Mouse (Mus musculus) gastrocnemius, postnatal 25 days (tissue): ENCODE data around the gene Olfr50. TPM values are rescaled to one million over a fixed set of nuclear protein-coding genes. Genes with fewer than 3 reads are reported as not detected.

Source experiments
- DNase-seq: peaks from one replicate; pipeline ENCODE4 v3.0.0; 2022
- long read RNA-seq, 2 experiments: library from polyadenylated mRNA; stranded (forward); transcript quantifications; one replicate each; pipeline ENCODE4 v2.0.0; 2021
- total RNA-seq, 2 experiments: library from RNA; stranded (reverse); gene quantifications; 1 replicate in 1 of 2; 2 replicates in 1 of 2; pipeline ENCODE4 v1.2.3; 2021

Gene Olfr50
- not detected for total RNA-seq
- long read RNA-seq, experiment 1 = 0 reads
- long read RNA-seq, experiment 2 = 0 reads

DNA sequence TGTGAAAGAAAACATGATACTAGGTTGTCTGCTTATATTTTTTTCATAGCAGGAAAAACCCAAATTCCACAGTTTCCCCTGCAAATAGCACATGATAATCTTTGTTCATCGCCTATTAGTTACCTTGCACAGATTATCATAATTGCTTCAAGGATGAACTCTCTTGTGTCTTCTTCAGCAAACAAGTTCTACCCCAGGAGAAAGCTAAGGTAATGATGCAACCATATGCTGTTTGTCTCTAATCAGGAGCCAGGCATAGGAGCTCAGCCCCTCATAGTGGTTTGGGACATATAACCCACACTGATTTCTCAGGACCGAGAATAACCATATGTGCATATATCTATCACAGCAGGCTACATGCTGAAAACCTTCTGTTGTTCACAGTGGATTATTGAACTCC, at the start of gene Olfr50:
Gene Olfr50, plus strand, starts transcription at position 301 of the 400 bp plus-strand sequence.
- no peak for DNase-seq

DNA sequence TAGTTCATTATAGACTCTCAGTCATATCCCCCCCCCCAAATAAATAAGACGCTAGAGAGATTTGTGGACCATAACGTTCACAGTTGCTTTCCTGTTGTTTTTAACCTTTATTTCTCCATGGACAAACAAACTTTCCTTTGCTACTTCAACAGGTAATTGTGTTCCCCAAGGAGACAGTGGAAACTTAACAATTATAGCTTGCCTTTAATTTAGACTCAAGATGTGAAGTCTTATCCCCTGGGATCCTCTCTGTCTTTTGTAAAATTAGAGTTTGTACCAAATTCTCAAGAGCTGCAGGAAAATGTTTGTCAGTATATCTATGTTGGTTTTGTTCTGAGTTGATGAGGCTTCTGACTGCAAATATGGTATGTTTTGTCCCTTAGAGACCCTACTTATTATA, 6.4 kb upstream of the Olfr50 start, which contains the start of gene Olfr348:
Gene Olfr348, plus strand, starts transcription at position 301 of the 400 bp plus-strand sequence.
- DNase-seq = no peak

DNA sequence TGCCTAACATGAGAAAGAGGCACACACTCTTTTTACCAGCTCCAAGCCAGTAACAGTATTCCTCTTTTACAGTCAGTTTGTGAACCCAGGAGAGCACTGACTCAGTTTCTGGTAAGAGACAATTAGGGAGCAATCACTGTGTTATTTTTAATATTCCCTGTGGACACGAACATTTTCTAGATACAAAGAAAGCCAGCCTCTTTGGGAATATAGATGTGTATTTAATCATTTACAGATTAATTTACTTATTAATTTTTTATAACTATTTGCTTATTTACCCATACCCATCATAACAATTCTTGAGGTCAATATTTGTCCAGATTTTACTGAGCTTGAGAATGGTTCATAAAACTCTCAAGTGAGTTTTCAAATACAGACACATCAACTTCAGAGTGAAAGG, 26.6 kb downstream of the Olfr50 start, which contains the start of gene Olfr3:
Gene Olfr3, minus strand, starts transcription at position 101 of the 400 bp plus-strand sequence.
- no peak for DNase-seq

DNA sequence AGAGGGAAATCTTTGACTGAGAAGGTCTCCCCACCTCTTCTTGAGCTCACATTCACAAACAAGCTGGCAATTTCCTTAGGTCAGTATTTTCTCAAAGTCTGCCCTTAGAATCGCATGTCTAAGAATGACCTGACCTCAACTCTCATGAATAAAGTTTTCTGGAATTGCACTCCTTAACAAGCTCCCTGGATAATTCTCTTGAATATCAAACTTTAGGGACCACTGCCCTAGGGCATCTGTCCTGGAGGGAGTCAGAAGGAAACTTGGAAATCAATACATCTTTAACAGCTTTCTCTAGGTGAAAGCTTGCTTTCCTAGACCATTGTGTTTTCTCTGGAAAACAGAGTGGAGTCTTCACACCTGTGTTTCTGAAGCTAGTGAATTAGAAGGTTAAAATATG, 55.7 kb downstream of the Olfr50 start, which contains the start of gene Olfr350:
Gene Olfr350, plus strand, starts transcription at position 301 of the 400 bp plus-strand sequence.
- DNase-seq = no peak

Other genes starting within 250 kb of the Olfr50 start
- gene Olfr344, start 223.9 kb upstream of the Olfr50 start, total RNA-seq = not detected
- not detected for gene Olfr345, start 150.5 kb upstream of the Olfr50 start, total RNA-seq
- not detected for gene Olfr346, start 104.8 kb upstream of the Olfr50 start, total RNA-seq
- not detected for gene Olfr347, start 58.6 kb upstream of the Olfr50 start, total RNA-seq
- gene Olfr348, start 6.3 kb upstream of the Olfr50 start, total RNA-seq = not detected
- not detected for gene Olfr3, start 26.5 kb downstream of the Olfr50 start, total RNA-seq
- not detected for gene Olfr350, start 55.8 kb downstream of the Olfr50 start, total RNA-seq
- not detected for gene Olfr351, start 72.1 kb downstream of the Olfr50 start, total RNA-seq
- not detected for gene Olfr352, start 77.9 kb downstream of the Olfr50 start, total RNA-seq
- not detected for gene Olfr353, start 102.4 kb downstream of the Olfr50 start, total RNA-seq
- not detected for gene Olfr354, start 115.1 kb downstream of the Olfr50 start, total RNA-seq
- not detected for gene Olfr355, start 138.4 kb downstream of the Olfr50 start, total RNA-seq
- gene Olfr356, start 146.6 kb downstream of the Olfr50 start, total RNA-seq = not detected
- gene Olfr357, start 203.3 kb downstream of the Olfr50 start, total RNA-seq = not detected
- not detected for gene Olfr358, start 218.8 kb downstream of the Olfr50 start, total RNA-seq